Mouse (Mus musculus) left cerebral cortex, adult 8-10 months (tissue): ENCODE results near the gene Gcnt4. TPM values are rescaled to one million over a fixed set of nuclear protein-coding genes. Genes with fewer than 3 reads are reported as not detected.

Source experiments
- DNase-seq, 2 experiments: peaks; one replicate each; pipeline ENCODE4 v3.0.0; 2022; ENCODE audit warnings: low spot score in 2 of 2
- total RNA-seq, 4 experiments: library from RNA; stranded (reverse); gene quantifications; 2 replicates each; pipeline ENCODE4 v1.2.4; 2022

Gcnt4 gene
- total RNA-seq, 4 experiments from 2014 or later: 10.6 to 16.4 (median 11.2) TPM

- no peak for DNase-seq
Observed at GRCm38 (mm10) chr13:96990561-96991265, 66.2 kb downstream of the Gcnt4 start.

DNA sequence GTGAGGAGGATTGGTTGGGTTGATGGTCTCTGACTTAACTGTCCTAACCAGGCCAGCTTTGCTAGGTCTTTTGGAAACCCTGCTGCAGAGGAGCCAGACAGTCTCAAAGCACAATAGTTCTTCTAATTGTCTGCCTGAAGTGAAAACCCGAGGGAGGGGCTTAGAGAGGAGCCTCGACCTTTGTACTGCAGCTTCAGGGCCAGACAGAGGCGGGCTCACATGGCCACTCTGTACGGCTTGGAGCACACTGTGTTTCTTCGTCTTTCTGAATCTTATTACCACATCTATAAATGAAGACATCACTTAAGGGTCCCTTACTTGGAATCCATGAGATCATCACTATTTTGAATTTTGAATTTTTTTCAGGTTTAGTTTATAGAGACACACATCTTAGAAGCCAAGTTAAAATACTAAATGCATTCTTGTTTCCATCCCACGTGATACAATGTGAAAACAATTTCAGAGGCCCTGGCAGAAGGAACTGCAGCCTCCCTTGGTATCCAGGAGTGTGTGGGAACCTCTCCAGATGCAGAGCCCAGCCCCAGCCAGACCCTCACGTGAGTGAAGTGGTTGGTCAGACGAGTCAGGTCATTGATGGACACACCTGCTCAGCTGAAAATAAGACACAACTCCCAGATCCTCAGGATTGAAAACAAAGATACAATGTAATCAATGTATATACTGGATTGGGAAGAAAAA lies 69.0 kb downstream of the Gcnt4 start:
- DNase-seq: no peak

GRCm38 (mm10) chr13:96995243-96995642 lies 70.8 kb downstream of the Gcnt4 start:
- DNase-seq: no peak

DNA sequence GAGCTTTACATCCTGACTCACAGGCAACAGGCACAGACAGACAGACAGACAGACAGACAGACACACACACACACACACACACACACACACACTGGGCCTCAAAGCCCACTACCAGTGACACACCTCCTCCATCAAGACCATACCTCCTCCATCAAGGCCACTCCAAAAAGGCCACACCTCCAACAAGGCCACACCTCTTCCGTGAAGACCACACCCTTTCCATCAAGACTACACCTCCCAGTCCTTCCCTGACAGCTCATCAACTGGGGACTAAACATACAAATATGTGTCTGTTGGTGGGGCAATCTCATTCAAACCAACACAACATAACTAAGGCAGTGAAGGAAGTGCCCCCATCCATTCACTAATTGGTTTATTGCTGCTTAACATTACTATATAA lies 72.6 kb downstream of the Gcnt4 start:
- no peak for DNase-seq

Other genes starting within 250 kb of the Gcnt4 start
- gene Ankrd31, start 176.4 kb upstream of the Gcnt4 start, total RNA-seq: under 1 TPM; 0.12 to 0.44 (median 0.34) TPM
- gene 1700029F12Rik, start 109.7 kb downstream of the Gcnt4 start, total RNA-seq: not detected
- gene Fam169a, start 142.6 kb downstream of the Gcnt4 start, total RNA-seq: 10 to 100 TPM; 44.6 to 52.0 (median 50.7) TPM
- 1 to 10 TPM in 2 of 4 experiments, not detected in 2; 1.2 to 3.0 TPM for gene Gm6169, start 174.5 kb downstream of the Gcnt4 start, total RNA-seq
- 10 to 100 TPM; 21.3 to 28.4 (median 25.4) TPM for gene Gfm2, start 213.2 kb downstream of the Gcnt4 start, total RNA-seq
- 10 to 100 TPM; 29.4 to 43.6 (median 33.9) TPM for gene Nsa2, start 213.2 kb downstream of the Gcnt4 start, total RNA-seq